Mouse (Mus musculus): Measurements from ENCODE around the gene Sytl3.
"Not testable (repeated sequence)": the region's sequence is repeated elsewhere in the genome, so short reads cannot be mapped to it uniquely, and the experiment has no call there.

GRCm38 (mm10) chr17:6630398-6630797, 28.5 kb upstream of the Sytl3 start:
- TF ChIP-seq GATA1, TAL1 (IDR thresholded peaks at IDR 0.05; ENCODE audit: low read length): not testable (repeated sequence)

All from erythroblast, embryonic 14.5 days (primary cell).